Mouse (Mus musculus) midbrain, embryonic 12.5 days (tissue): Measurements from ENCODE around the gene Alyref. TPM values are rescaled to one million over a fixed set of nuclear protein-coding genes. Genes with fewer than 3 reads are reported as not detected.

ENCODE experiments used
- ATAC-seq: fragments of 200-750 bp; cut with Nextera tagmentation; 2 replicates; pipeline ENCODE4 v1.8.0; 2017; ENCODE audit warnings: low read depth, moderate TSS enrichment, moderate library complexity; ENCODE audit not compliant: low FRiP score
- H3K27ac ChIP-seq: fragments of 300-500 bp; sonication (generic); replicated peaks from 2 replicates; pipeline ENCODE4 v1.5.1; 2016; ENCODE audit warnings: mild to moderate bottlenecking
- H3K27me3 ChIP-seq: fragments of 300-500 bp; sonication (generic); 2 replicates; pipeline ENCODE4 v1.6.1; 2016; ENCODE audit warnings: mild to moderate bottlenecking
- H3K36me3 ChIP-seq: fragments of 300-500 bp; sonication (generic); 2 replicates; pipeline ENCODE4 v1.6.1; 2016
- H3K4me1 ChIP-seq: fragments of 300-500 bp; sonication (generic); 2 replicates; pipeline ENCODE4 v1.6.1; 2016
- H3K4me2 ChIP-seq: fragments of 300-500 bp; sonication (generic); replicated peaks from 2 replicates; pipeline ENCODE4 v1.6.1; 2016; ENCODE audit warnings: mild to moderate bottlenecking, moderate library complexity
- H3K4me3 ChIP-seq: fragments of 300-500 bp; sonication (generic); 2 replicates; pipeline ENCODE4 v1.5.1; 2016; ENCODE audit warnings: mild to moderate bottlenecking
- H3K9ac ChIP-seq: fragments of 300-500 bp; sonication (generic); replicated peaks from 2 replicates; pipeline ENCODE4 v1.6.1; 2016; ENCODE audit warnings: mild to moderate bottlenecking, moderate library complexity
- H3K9me3 ChIP-seq: fragments of 300-500 bp; sonication (generic); 2 replicates; pipeline ENCODE4 v1.6.1; 2016; ENCODE audit warnings: mild to moderate bottlenecking
- WGBS: fragments of 180-500 bp; shearing (Covaris S2); methylation state at CpG from one replicate; pipeline ENCODE4 v1.1.7; 2016; 5-methylcytosine and 5-hydroxymethylcytosine counted together
- polyA plus RNA-seq: library from polyadenylated mRNA; unstranded; fragments of >200 nt; fragmentation: Nextera tagmentation; extraction: Ambion mirVana; gene quantifications from 2 replicates; pipeline ENCODE4 v1.2.1, GENCODE M21; 2016

Alyref gene
- polyA plus RNA-seq, 1 experiment from 2014 or later: 655 TPM

DNA sequence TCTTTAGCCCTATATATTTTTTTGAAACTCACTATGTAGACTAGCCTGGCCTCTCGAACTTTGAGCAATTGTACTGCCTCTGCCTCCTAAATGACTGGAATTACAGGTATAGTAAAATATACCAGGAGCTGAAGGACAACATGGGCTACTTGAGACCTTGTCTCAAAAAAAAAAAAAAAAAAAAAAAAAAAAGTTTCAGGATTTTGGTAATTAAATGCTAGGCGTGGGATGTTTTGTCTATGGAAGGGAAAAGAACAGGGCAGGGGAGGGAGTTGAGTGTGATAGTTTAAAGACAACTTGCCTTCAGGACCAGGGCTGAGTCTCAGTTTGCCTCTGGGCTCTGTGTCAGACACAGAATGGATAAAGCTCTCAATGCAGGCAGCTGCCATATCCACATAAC lies 23.1 kb downstream of the Alyref start:
- 89% methylated on average over 2 of the region's 2 CpGs for WGBS
- H3K4me3 ChIP-seq: no peak overlapping the region
- no peak overlapping the region for H3K27ac ChIP-seq
- ATAC-seq: no peak
- no peaks in the 10 kb centered on the region for H3K9me3 ChIP-seq
- peaks cover 42% of the 10 kb centered on the region for H3K36me3 ChIP-seq
- no peaks in the 10 kb centered on the region for H3K27me3 ChIP-seq
- H3K9ac ChIP-seq: no peak overlapping the region
- no peak overlapping the region for H3K4me2 ChIP-seq
- H3K4me1 ChIP-seq: peaks cover 40% of the 10 kb centered on the region

DNA sequence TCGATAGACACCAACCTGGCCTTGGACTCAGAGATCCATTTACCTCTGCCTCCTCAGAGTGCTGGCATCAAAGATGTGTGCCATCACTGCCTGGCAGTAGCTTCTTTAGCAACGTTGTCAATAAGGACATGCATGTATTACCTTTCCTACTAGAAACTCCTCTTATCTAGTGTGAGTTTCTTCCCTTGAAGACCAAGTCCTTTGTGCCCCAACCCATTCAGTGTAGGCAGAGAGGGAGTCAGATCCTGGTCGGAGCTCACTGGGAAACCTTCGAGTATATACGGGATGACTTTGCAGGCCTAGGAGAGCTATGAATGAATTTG lies 23.9 kb downstream of the Alyref start:
- H3K27ac ChIP-seq: no peak overlapping the region
- no peak for ATAC-seq
- H3K27me3 ChIP-seq: no peaks in the 10 kb centered on the region
- H3K4me1 ChIP-seq: peaks cover 32% of the 10 kb centered on the region
- H3K4me2 ChIP-seq: peak overlapping the region; percentile 83
- H3K4me3 ChIP-seq: peak overlapping the region; percentile 91
- no peaks in the 10 kb centered on the region for H3K9me3 ChIP-seq
- H3K9ac ChIP-seq: peak overlapping the region; percentile 80
- H3K36me3 ChIP-seq: peaks cover 44% of the 10 kb centered on the region
- 49% methylated on average over 5 of the region's 5 CpGs for whole genome bisulfite sequencing

DNA sequence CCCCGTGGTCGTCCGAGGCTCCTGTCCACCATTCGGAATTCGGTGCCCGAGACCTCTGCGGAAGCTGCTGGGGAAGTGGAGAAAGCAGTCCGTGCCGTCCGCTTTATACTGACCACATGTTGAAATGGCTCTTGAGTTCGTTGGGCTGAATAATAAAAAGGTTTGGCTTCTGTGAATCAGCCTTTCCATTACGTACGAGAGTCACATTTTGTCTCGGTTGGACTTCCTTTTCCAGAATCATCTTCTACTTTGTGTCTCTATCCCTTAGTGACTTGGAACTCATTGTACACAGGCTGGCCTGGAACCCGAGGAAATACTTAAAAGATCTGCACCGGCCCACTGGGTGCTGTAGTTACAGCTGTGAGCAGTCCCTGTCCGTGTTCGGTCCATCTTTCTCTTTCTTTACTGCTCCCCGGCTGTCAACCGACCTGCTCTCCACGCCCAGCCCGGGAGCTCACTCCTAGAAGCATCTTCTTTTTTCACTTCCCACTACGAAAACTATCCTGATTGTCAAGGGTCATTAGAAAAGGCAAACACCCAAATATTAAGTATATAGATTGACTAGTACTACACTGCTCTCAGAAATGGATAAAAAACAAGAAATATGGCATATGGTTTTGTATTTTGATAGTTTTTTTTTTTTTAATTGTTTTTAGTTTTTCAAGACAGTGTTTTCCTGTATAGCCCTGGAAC lies 24.4 kb downstream of the Alyref start:
- Histone ChIP-seq H3K4me3 (peak overlapping the region; percentile 91), H3K27ac (peak overlapping the region; percentile 93), H3K4me1 (peaks cover 28% of the 10 kb centered on the region), H3K9ac (peak overlapping the region; percentile 80), H3K27me3 (no peaks in the 10 kb centered on the region), H3K36me3 (peaks cover 43% of the 10 kb centered on the region), H3K9me3 (no peaks in the 10 kb centered on the region), H3K4me2 (peak overlapping the region; percentile 83)
- WGBS: under 1% methylated on average over 23 of the region's 23 CpGs
- ATAC-seq: peak; percentile 7; the same call in 1 of the 2 replicates

DNA sequence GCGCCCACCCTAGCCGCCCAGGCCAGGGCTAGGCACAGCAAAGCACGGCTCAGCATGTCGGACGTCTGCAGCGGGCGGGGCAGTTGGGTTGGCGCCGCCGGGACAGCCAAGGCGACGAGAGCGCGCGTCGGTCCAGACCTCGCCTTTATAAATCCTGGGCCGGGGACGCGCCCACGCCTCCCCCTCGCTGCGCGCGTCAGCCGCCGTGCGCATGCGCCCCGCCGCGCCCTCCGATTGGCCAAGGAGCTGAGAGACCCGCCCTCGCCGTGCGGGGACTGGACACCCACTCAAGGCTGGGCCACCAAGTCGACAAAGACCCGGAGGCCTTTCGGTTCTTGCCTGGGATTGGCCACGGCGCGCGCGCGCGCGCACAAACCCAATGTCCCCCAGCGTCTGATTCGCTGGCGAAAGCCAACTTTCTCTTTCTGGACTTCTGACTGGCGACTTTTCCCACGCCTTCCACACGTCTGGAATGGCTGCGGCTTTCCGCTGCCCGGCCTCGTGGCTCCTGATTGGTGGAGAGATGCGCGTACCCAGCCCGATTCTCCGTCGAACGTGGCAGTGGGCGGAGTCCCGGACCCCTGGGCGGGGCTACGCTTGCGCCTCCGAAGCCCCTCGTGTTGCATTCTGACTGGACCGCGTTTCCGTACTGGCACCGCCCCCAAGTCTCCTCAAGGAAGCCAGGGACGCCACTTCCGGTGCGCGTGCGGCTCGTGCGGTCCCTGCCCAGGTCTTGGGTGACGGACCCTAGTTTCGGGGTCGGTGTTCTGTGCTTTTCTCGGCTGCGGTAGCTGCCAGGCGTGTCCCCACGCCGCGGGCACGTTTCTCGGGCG lies 25.2 kb downstream of the Alyref start, which contains the start of gene P4hb:
P4hb (minus strand) TSS at position 502 of the 833 bp plus-strand sequence.
- Histone ChIP-seq H3K36me3 (peaks cover 43% of the 10 kb centered on the region), H3K27me3 (no peaks in the 10 kb centered on the region), H3K9ac (peak within 1 kb of the TSS; percentile 90), H3K4me2 (peak within 1 kb of the TSS; percentile 83), H3K4me3 (peak within 1 kb of the TSS; percentile 91), H3K4me1 (peaks cover 24% of the 10 kb centered on the region), H3K27ac (peak within 1 kb of the TSS; percentile 93), H3K9me3 (no peaks in the 10 kb centered on the region)
- peak; percentile 97 for ATAC-seq
- under 1% methylated on average over 94 of the region's 94 CpGs for WGBS

DNA sequence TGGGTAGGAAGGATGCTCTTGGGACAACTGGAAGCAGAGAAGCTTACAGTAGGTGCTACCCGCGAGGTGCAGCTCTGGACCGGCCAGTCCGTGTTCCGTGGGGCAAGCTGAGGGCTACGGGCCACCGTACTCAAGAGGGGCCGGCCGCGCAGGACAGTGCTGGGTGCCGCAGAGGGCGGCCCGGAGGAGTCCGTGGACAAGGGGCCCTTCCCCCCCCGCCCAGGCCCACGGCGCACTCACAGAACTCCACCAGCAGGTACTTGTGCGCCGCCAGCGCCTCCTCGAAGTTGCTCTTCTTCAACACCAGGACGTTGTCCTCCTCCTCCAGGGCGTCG lies 25.8 kb downstream of the Alyref start:
- Histone ChIP-seq H3K27ac (peak overlapping the region; percentile 93), H3K9me3 (no peaks in the 10 kb centered on the region), H3K36me3 (peaks cover 43% of the 10 kb centered on the region), H3K4me1 (peaks cover 24% of the 10 kb centered on the region), H3K4me2 (peak overlapping the region; percentile 83), H3K27me3 (no peaks in the 10 kb centered on the region), H3K4me3 (peak overlapping the region; percentile 91), H3K9ac (peak overlapping the region; percentile 90)
- ATAC-seq: peak; percentile 53
- 0% methylated on average over 24 of the region's 24 CpGs for WGBS

DNA sequence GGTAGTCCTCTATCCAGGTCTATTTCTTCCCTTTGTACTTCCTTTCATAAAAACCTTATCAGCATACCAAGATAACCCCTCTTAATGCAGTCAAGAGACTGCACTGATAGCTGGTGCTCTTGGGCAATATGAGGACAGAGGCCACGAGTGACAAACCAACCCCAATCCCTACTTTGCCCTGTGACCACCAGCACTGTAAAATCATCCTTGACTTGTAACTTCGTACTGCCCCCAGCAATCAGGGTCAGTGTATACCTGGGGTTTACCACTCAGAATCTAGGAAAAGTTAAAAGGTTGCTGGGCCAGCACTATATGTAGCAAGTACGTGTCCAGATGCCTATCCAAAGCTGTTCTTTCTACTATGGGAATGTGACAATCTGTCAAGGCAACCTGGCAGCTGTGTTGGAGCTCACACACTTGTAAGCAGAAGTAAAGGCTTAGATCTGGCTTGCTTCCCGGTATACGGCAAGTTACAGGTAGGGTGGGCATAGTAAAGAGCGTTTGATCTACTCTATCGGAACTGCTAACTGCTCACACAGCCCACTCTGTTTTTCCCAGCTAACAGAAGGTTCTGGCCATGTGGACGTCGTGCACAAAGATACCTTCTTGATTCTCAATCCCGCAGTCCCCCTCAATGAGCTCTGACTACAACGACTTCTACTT lies 26.3 kb downstream of the Alyref start:
- Histone ChIP-seq H3K27me3 (no peaks in the 10 kb centered on the region), H3K27ac (peak overlapping the region; percentile 93; the same call in 1 of the 2 replicates), H3K9me3 (no peaks in the 10 kb centered on the region), H3K36me3 (peaks cover 45% of the 10 kb centered on the region), H3K4me1 (peaks cover 24% of the 10 kb centered on the region), H3K4me3 (peak overlapping the region; percentile 91), H3K9ac (peak overlapping the region; percentile 90), H3K4me2 (peak overlapping the region; percentile 83)
- ATAC-seq: no peak
- WGBS: 19% methylated on average over 11 of the region's 11 CpGs

DNA sequence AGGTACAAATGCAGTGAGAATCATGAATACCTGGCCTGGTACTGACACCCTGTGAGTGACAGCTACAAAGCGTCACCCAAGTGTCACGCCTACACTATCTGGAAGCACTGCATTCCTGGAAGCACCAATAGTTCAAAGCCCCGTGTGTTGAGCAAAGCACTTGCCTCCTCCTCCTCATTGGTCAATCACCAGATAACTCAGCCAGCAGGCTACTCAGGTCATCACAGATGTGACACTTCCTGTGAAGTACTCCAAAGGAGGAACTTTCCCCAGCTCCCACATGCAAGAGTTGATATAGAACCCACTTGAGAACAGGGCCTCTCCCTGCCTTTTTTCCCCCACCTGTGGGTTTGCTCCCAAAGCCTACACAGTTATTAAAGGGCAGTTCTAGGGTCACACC lies 27.0 kb downstream of the Alyref start:
- peak overlapping the region; percentile 83 for H3K4me2 ChIP-seq
- H3K27me3 ChIP-seq: no peaks in the 10 kb centered on the region
- H3K4me3 ChIP-seq: peak overlapping the region; percentile 91
- no peak overlapping the region for H3K27ac ChIP-seq
- H3K36me3 ChIP-seq: peaks cover 53% of the 10 kb centered on the region
- no peaks in the 10 kb centered on the region for H3K9me3 ChIP-seq
- ATAC-seq: no peak
- WGBS: 89% methylated on average over 3 of the region's 3 CpGs
- peak overlapping the region; percentile 90 for H3K9ac ChIP-seq
- H3K4me1 ChIP-seq: peaks cover 24% of the 10 kb centered on the region

DNA sequence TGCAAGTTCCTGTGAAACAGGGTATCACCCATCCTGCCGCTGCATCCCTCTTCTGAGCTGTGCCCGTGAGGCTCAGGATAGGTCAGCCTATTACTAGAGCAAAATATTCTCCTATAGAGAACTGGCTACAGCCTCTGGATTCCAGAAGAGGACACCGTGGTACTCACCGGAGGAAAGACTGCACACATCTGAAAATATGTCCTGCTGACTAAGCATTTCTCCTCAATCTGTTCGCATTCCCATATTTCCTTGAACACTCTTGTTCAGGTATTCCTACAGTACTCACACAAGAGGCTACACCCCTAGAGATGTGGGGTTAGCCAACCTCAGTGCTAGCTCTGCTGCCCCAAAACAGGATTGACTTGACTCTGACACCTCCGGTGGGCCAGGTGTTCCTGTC lies 29.8 kb downstream of the Alyref start:
- H3K4me3 ChIP-seq: no peak overlapping the region
- H3K4me2 ChIP-seq: no peak overlapping the region
- no peaks in the 10 kb centered on the region for H3K9me3 ChIP-seq
- peaks cover 79% of the 10 kb centered on the region for H3K36me3 ChIP-seq
- WGBS: 94% methylated on average over 6 of the region's 6 CpGs
- ATAC-seq: no peak
- no peak overlapping the region for H3K9ac ChIP-seq
- peaks cover 13% of the 10 kb centered on the region for H3K4me1 ChIP-seq
- H3K27me3 ChIP-seq: no peaks in the 10 kb centered on the region
- H3K27ac ChIP-seq: no peak overlapping the region

DNA sequence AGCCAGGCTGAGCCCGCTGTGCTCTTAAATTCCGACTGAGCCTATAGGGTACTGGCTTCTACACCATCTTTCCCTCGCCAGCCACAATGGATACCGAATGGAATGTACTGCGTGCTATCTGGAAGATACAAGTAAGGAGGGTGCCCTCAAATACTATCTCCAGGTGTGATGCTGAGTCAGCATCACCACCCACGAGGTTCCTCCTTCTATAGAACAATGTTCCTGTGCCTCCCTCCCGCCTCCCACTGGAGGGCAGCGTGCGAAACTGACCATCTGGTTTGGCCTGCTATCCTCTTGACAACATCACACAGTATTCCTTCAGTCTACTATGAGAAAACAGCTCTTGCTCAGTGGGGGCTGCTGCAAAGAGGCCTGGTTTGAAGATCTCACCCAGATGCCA lies 33.1 kb downstream of the Alyref start:
- H3K4me3 ChIP-seq: no peak overlapping the region
- H3K4me2 ChIP-seq: no peak overlapping the region
- H3K36me3 ChIP-seq: peaks cover 97% of the 10 kb centered on the region
- no peaks in the 10 kb centered on the region for H3K4me1 ChIP-seq
- H3K9me3 ChIP-seq: no peaks in the 10 kb centered on the region
- H3K27me3 ChIP-seq: no peaks in the 10 kb centered on the region
- H3K9ac ChIP-seq: no peak overlapping the region
- no peak overlapping the region for H3K27ac ChIP-seq
- WGBS: 92% methylated on average over 9 of the region's 9 CpGs
- ATAC-seq: no peak

DNA sequence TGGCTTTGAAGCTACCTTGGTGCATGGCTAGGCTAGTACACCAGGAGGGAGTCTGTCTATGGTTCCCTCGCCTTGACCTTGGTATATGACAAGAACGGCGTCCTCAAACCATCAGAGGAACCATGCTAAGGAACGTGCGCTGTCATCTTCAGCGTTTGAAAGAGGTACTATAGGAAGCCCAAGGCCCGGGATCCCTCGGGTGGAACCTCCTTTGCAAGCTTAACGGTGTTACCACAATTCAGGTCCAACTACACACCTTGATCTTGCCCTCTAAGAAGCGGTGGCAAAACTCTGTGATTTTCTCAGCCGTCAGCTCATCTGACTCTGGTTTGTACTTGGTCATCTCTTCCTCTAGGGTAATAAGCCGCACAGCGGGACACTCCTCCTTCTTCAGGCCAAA lies 35.2 kb downstream of the Alyref start:
- H3K4me2 ChIP-seq: no peak overlapping the region
- no peaks in the 10 kb centered on the region for H3K4me1 ChIP-seq
- H3K9me3 ChIP-seq: no peaks in the 10 kb centered on the region
- H3K4me3 ChIP-seq: no peak overlapping the region
- 98% methylated on average over 13 of the region's 13 CpGs for whole genome bisulfite sequencing
- H3K27me3 ChIP-seq: no peaks in the 10 kb centered on the region
- H3K27ac ChIP-seq: no peak overlapping the region
- H3K9ac ChIP-seq: no peak overlapping the region
- no peak for ATAC-seq
- H3K36me3 ChIP-seq: peaks cover 91% of the 10 kb centered on the region

DNA sequence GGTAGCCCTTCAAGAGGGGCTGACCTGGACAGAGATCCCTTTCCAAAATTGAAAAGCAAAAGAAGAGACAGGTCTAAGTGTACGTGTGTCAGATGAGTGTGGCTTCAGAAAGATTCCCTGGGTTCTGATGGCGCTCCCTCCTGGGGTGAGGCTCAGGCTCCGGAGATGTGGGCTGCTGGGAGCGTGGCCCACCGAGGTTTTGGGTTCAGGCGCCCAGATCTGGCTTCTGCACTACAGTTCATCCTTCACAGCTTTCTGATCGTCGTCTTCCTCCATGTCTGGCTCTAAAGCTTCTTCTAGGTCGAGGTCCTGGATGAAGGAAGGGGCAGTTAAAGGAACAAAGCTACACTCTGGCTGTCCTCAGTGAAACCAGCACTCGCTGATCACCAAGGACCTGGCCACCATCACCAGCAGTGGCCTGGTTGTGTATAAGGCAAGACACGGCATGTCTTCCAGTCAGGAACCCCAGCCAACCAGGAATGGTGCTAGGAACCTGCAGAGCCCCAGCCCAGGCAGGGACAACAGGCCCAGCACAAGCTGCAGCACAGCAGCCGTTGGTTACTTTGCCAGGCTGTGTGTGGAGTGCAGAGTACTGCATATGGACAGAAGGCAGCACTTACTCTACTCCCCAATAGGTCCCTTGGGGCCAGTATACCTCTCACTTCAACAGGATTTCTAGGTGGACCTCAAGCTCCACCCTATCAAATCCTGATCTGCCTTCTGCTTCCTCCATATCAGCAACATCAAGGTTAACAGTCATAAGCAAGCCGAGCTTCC lies 37.0 kb downstream of the Alyref start:
- no peak overlapping the region for H3K9ac ChIP-seq
- H3K27ac ChIP-seq: no peak overlapping the region
- H3K4me1 ChIP-seq: no peaks in the 10 kb centered on the region
- H3K27me3 ChIP-seq: no peaks in the 10 kb centered on the region
- no peak overlapping the region for H3K4me3 ChIP-seq
- no peak for ATAC-seq
- WGBS: 93% methylated on average over 13 of the region's 13 CpGs
- peaks cover 73% of the 10 kb centered on the region for H3K36me3 ChIP-seq
- no peak overlapping the region for H3K4me2 ChIP-seq
- H3K9me3 ChIP-seq: peaks cover 7% of the 10 kb centered on the region; the same call in 1 of the 2 replicates
